Mouse (Mus musculus) stomach, embryonic 15.5 days (tissue): ENCODE results near the gene Rgs3. TPM values are rescaled to one million over a fixed set of nuclear protein-coding genes. Genes with fewer than 3 reads are reported as not detected.

Experiments
- ATAC-seq: fragments of 200-750 bp; cut with Nextera tagmentation; 2 replicates; pipeline ENCODE4 v1.8.0; 2017; ENCODE audit warnings: low read depth, moderate number of reproducible peaks, moderate TSS enrichment; ENCODE audit not compliant: insufficient read depth, low FRiP score
- H3K27ac ChIP-seq: fragments of 300-500 bp; sonication (generic); 2 replicates; pipeline ENCODE4 v1.5.1; 2015; ENCODE audit warnings: mild to moderate bottlenecking, inconsistent platforms
- H3K27me3 ChIP-seq: fragments of 300-500 bp; sonication (generic); replicated peaks from 2 replicates; pipeline ENCODE4 v1.6.1; 2015; ENCODE audit warnings: inconsistent platforms
- H3K36me3 ChIP-seq: fragments of 300-500 bp; sonication (generic); 2 replicates; pipeline ENCODE4 v1.6.1; 2015; ENCODE audit warnings: inconsistent platforms
- H3K4me1 ChIP-seq: fragments of 300-500 bp; sonication (generic); 2 replicates; pipeline ENCODE4 v1.6.1; 2015; ENCODE audit warnings: inconsistent platforms
- H3K4me2 ChIP-seq: fragments of 300-500 bp; sonication (generic); 2 replicates; pipeline ENCODE4 v1.6.1; 2015; ENCODE audit warnings: mild to moderate bottlenecking, inconsistent platforms
- H3K4me3 ChIP-seq: fragments of 300-500 bp; sonication (generic); replicated peaks from 2 replicates; pipeline ENCODE4 v1.5.1; 2015; ENCODE audit warnings: inconsistent platforms
- H3K9ac ChIP-seq: fragments of 300-500 bp; sonication (generic); 2 replicates; pipeline ENCODE4 v1.6.1; 2015; ENCODE audit warnings: inconsistent platforms
- H3K9me3 ChIP-seq: fragments of 300-500 bp; sonication (generic); 2 replicates; pipeline ENCODE4 v1.6.1; 2016; ENCODE audit warnings: inconsistent platforms
- WGBS: fragments of 180-500 bp; shearing (Covaris S2); methylation state at CpG from one replicate; pipeline ENCODE4 v1.1.7; 2015; 5-methylcytosine and 5-hydroxymethylcytosine counted together
- polyA plus RNA-seq: library from polyadenylated mRNA; unstranded; fragments of >200 nt; fragmentation: Nextera tagmentation; extraction: Ambion mirVana; gene quantifications from 2 replicates; pipeline ENCODE4 v1.2.1, GENCODE M21; 2015

Rgs3 gene
- polyA plus RNA-seq, 1 experiment from 2014 or later = 46.8 TPM

DNA sequence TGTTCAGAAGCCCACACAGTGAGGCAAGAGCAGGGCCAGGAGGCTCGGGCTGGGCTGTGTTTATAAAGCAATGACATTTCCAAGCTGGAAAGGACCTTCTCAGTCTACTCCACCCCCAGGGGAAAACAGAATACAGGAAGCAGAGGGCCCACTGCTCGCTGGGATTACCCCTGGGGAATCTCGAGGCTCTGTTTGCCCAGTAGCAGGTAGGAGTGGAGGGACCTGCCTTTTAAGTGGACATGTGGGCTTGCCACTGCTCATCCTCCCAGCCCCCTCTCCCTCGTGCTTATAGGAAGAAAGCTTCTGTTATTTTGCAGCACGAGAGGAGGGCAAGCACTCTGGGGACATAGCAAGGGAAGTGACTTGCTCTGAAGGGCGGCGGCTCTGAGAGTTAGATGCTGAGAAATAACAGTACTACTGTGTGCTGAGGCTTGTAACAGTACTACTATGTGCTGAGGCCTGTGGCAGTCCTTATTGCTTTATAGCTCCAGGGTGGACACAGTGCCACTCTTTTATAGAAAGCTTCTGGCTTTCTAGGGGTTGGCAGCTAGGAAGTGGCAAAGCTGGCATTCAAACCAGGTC is 91.6 kb downstream of the Rgs3 start:
- Histone ChIP-seq H3K9me3 (no peaks in the 10 kb centered on the region), H3K36me3 (no peaks in the 10 kb centered on the region), H3K27ac (no peak overlapping the region), H3K4me2 (no peak overlapping the region), H3K27me3 (no peaks in the 10 kb centered on the region), H3K9ac (no peak overlapping the region), H3K4me3 (no peak overlapping the region), H3K4me1 (0 out of 2 replicates have a peak, but pooled peaks cover 6% of the 10 kb centered on the region)
- 37% methylated on average over 7 of the region's 7 CpGs for WGBS
- no peak for ATAC-seq

DNA sequence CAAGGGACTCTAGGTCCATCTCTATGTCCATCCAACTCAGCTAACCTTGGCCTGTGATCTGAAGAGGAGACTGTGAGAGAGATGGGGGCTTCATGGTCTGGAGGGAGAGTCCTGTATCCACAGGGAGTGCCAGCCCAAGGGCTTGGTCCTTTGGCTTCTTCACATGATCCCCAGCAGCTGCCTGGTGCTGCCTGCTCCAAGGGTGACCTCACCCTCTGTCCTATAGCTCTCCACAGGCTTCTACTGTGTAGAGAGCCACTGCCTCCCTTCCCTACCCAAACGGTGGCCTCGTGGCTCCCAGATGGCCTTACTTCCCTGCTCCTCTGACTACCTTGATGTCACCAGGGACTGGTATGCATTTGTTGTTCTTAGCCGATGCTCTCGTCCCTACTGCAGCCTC is 92.6 kb downstream of the Rgs3 start:
- Histone ChIP-seq H3K27ac (no peak overlapping the region), H3K9me3 (no peaks in the 10 kb centered on the region), H3K4me1 (0 out of 2 replicates have a peak, but pooled peaks cover 3% of the 10 kb centered on the region), H3K9ac (no peak overlapping the region), H3K27me3 (no peaks in the 10 kb centered on the region), H3K4me2 (no peak overlapping the region), H3K36me3 (no peaks in the 10 kb centered on the region), H3K4me3 (no peak overlapping the region)
- no peak for ATAC-seq
- 51% methylated on average over 4 of the region's 4 CpGs for WGBS

DNA sequence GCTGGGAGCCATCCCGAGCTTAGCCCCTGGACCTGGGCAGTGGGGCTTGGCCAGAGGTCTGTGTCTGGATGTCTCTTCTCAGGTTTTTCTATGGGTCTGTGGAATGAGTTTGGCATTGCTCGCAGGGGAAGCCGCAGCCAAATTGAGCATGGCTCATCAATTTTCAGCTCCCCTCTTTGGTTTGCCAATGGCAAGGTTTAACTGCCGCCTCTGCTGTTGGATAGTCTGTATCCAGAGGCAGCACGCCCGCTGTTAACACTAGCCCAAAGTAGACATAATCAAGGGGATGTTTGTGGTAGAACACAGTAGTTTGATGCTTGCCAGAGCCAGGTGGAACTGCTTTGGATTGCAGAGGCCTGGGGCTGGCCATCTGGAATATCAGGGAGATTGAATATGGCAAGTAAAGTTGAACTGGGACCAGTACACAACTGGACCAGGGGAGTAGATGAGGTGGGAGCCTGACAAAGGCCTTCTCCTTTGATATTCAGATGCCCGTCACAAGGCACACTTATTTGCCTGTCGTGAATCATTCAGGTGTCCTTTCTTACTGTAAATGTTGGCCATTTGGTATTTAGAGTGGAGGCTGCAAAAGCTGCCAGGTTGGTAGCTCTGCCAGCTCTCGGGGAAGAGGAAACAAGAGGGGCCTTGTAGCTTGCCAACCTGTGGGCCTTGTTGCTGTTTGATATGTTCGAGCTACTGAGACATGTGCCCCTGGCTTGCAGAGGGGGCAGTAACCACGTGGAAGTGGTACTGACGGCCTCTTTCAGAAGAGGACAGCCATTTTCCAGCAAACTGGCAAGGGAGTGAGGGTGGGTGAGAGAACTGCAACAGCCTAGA is 93.5 kb downstream of the Rgs3 start:
- H3K27ac ChIP-seq = no peak overlapping the region
- H3K4me3 ChIP-seq = no peak overlapping the region
- 81% methylated on average over 12 of the region's 12 CpGs for WGBS
- H3K4me2 ChIP-seq = no peak overlapping the region
- no peak overlapping the region for H3K9ac ChIP-seq
- H3K4me1 ChIP-seq = 0 out of 2 replicates have a peak, but pooled peaks cover 3% of the 10 kb centered on the region
- no peaks in the 10 kb centered on the region for H3K36me3 ChIP-seq
- H3K9me3 ChIP-seq = no peaks in the 10 kb centered on the region
- no peak for ATAC-seq
- H3K27me3 ChIP-seq = no peaks in the 10 kb centered on the region

DNA sequence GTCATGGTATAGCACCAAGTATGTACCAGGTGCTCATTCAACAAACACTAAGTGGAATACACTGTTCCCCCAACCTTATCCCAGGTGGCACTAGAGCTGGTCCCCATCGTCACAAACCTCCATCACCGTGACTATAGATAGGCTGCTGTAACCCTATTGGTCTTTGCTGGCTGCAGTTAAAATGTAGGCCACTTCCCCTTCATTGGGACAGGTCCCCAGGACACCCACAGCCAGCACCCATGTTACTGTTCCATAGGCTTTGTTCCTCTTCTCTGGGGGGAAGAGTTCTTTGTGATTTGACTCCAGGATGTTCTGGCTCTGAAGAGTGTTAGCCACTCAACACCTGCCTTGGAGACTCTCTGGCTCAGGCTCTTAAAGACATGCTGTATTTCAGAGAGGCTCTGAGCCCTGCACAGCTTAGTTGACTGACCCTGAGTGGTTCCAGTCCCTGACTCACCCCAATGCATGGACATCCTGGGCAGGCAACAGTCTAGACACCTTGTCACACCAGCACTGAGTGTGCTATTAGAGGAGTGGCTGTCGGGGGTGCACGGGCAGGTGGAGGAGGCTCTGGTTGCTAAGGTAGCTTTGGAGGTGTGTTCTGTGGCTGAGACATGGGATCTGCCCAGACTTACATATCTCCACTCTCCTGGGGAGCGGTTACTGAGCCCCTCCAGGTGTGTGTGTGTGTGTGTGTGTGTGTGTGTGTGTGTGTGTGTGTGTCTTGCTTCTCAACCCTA is 94.4 kb downstream of the Rgs3 start:
- Histone ChIP-seq H3K9ac (no peak overlapping the region), H3K4me2 (no peak overlapping the region), H3K4me3 (no peak overlapping the region), H3K4me1 (0 out of 2 replicates have a peak, but pooled peaks cover 3% of the 10 kb centered on the region), H3K36me3 (no peaks in the 10 kb centered on the region), H3K27ac (no peak overlapping the region), H3K9me3 (no peaks in the 10 kb centered on the region), H3K27me3 (no peaks in the 10 kb centered on the region)
- WGBS = 75% methylated on average over 5 of the region's 5 CpGs
- peak; percentile 57 for ATAC-seq

DNA sequence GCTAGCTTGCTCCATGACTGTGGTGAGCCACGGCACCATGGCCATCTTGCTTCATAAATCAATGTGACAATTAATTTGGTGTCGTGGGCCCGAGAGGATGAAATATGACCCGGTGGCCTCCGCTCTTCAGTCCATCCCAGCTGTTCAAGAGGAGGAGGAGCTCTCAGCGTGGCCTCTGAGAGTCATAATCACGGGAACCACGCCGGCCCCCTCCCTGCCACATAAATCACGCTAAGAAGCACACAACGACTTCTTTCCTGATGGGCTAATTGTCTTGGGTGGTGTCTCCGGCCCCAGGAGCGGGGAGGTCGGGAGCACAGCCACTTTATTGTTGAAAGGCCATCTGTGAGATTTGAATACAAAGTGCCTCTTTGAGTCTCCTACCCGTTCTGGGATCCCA is 99.6 kb downstream of the Rgs3 start:
- Histone ChIP-seq H3K27ac (no peak overlapping the region), H3K9ac (no peak overlapping the region), H3K4me2 (no peak overlapping the region), H3K27me3 (no peaks in the 10 kb centered on the region), H3K4me3 (no peak overlapping the region), H3K36me3 (no peaks in the 10 kb centered on the region), H3K4me1 (peaks cover 47% of the 10 kb centered on the region), H3K9me3 (no peaks in the 10 kb centered on the region)
- no peak for ATAC-seq
- WGBS = 30% methylated on average over 15 of the region's 15 CpGs

DNA sequence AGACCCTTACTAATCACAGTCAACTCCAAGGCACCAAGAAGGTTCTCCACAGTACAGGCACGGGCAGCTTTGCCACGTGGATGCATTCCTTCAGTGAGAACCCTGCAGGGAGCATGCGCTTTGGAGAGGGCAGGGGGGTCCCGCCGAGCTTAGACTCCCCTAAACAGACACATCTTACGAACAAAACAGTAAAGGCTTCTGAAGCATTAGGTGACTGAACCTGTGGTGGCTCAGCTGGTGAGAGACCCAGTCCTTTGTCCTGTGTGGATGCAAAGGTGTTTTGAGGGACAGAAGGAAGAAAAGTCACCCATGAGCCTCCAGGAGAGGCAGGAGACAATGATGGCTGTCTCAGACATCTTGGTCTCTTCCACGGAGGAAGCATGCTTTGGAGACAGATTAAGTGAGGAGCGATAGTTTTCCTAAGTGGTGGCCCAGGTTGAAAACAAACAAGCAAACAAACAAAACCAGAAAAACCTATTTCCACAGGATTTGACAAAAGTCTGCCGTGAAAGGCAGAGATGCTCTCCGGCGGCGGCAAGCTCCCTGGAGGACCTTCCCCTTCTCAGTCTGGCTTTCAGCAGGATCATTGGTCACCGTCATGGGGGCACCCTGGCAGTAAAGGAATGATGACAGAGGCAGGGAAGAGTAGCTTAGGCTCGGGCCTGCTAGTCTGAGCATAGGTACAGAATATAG is 100.4 kb downstream of the Rgs3 start:
- Histone ChIP-seq H3K9ac (no peak overlapping the region), H3K4me2 (peak overlapping the region; percentile 19; the same call in 1 of the 2 replicates), H3K27ac (peak overlapping the region; percentile 79), H3K4me3 (no peak overlapping the region), H3K4me1 (peaks cover 48% of the 10 kb centered on the region), H3K36me3 (no peaks in the 10 kb centered on the region), H3K27me3 (no peaks in the 10 kb centered on the region), H3K9me3 (no peaks in the 10 kb centered on the region)
- WGBS = 26% methylated on average over 14 of the region's 14 CpGs
- ATAC-seq = no peak

DNA sequence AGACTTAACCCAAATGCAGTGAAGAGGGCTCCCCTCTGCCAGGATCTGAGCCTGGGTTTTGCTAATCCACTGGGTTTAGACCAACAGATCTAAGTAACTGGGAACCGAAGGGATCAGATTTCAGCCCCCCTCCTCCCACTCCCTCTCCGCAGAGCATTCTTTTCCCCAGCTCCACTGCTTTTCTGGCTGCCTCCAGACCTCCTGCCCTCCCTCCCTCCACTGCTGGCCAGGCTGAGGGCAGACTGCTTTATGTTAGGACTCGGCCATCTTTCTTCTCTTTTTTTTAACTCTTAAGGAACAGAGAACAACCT is 100.9 kb downstream of the Rgs3 start:
- Histone ChIP-seq H3K4me1 (peaks cover 48% of the 10 kb centered on the region), H3K27me3 (no peaks in the 10 kb centered on the region), H3K9ac (no peak overlapping the region), H3K4me3 (no peak overlapping the region), H3K27ac (peak overlapping the region; percentile 79), H3K4me2 (peak overlapping the region; percentile 19; the same call in 1 of the 2 replicates), H3K9me3 (no peaks in the 10 kb centered on the region), H3K36me3 (no peaks in the 10 kb centered on the region)
- peak; percentile 80 for ATAC-seq
- 8% methylated on average over 3 of the region's 3 CpGs for WGBS

DNA sequence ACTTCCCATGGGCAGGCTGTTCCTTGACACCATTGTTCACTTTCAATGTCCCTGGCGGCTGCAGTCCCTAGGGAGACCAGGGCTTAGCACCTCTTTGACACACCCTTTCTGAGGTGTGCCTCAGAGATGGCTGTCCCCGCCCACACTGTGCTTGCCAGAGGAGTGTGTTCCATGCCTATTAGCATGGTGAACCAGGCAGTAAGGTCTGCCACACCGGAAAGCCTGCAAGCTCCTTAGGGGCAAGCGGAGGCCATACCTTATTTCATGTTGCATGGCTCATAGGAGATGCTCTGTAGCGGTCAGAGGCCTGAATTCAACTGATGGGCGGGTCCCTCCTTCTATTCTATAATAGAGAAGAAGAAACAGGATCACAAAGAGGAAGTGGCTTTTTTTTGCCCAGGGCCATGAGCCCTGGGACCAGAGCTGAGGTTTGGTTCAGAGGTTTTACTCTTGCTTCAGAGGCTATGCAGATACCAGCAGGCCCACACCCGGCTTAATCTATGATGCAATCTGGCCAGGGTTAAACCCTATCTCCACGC is 101.7 kb downstream of the Rgs3 start:
- 66% methylated on average over 8 of the region's 8 CpGs for WGBS
- peaks cover 48% of the 10 kb centered on the region for H3K4me1 ChIP-seq

DNA sequence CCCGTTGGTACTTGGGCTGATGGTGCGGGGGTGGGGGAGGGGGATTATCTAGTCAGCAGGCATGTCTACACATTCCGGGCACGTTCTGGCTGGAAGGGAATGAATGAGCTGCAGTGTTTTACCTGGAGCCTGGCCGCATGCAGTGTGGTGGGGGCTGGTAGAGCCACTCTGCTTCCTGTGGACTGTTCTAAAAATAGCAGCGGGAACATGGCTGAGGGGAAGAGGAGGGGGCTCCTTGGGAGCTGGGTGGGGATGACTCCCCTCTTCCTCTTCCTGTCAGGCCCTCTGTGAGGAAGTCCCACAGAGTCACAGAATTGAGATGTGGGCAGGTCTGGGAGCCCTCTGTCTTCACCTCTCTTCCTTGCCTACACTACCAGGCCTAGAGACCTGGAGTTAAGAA is 103.7 kb downstream of the Rgs3 start:
- H3K4me3 ChIP-seq = no peak overlapping the region
- H3K27ac ChIP-seq = peak overlapping the region; percentile 80
- peaks cover 50% of the 10 kb centered on the region for H3K4me1 ChIP-seq
- no peaks in the 10 kb centered on the region for H3K27me3 ChIP-seq
- H3K9me3 ChIP-seq = no peaks in the 10 kb centered on the region
- H3K9ac ChIP-seq = no peak overlapping the region
- peak; percentile 29; the same call in 1 of the 2 replicates for ATAC-seq
- WGBS = 10% methylated on average over 6 of the region's 6 CpGs
- no peaks in the 10 kb centered on the region for H3K36me3 ChIP-seq
- H3K4me2 ChIP-seq = peak overlapping the region; percentile 33

More for the DNA sequence above, 101.7 kb downstream of the Rgs3 start:
- no peaks in the 10 kb centered on the region for H3K27me3 ChIP-seq
- H3K36me3 ChIP-seq = no peaks in the 10 kb centered on the region
- H3K4me2 ChIP-seq = no peak overlapping the region
- H3K4me3 ChIP-seq = no peak overlapping the region
- no peaks in the 10 kb centered on the region for H3K9me3 ChIP-seq
- H3K9ac ChIP-seq = no peak overlapping the region
- H3K27ac ChIP-seq = peak overlapping the region; percentile 79
- ATAC-seq = peak; percentile 67

DNA sequence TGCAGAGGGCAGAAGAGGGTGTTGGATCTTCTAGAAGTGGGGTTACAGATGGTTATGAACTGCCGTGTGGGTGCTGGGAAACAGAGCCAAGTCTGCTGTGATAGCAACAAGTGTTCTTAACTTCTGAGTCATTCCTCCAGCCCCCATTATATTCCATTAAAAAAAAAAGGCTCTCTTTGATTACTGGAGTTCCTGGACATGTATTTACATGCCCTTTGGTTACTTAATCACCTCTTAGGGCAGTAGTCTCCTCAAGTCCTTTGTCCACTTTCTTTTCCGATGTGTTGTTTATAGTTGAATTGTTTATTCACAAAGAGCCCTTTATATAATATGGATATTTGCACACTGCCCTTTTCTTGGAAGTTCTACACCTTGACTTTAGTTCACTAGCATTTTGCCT is 106.2 kb downstream of the Rgs3 start:
- peaks cover 52% of the 10 kb centered on the region for H3K4me1 ChIP-seq
- H3K9ac ChIP-seq = no peak overlapping the region
- no peaks in the 10 kb centered on the region for H3K36me3 ChIP-seq
- H3K27ac ChIP-seq = peak overlapping the region; percentile 5; the same call in 1 of the 2 replicates
- no peak overlapping the region for H3K4me2 ChIP-seq
- no peak for ATAC-seq
- no peak overlapping the region for H3K4me3 ChIP-seq
- H3K9me3 ChIP-seq = no peaks in the 10 kb centered on the region
- no peaks in the 10 kb centered on the region for H3K27me3 ChIP-seq
- WGBS = 24% methylated on average over 2 of the region's 2 CpGs

DNA sequence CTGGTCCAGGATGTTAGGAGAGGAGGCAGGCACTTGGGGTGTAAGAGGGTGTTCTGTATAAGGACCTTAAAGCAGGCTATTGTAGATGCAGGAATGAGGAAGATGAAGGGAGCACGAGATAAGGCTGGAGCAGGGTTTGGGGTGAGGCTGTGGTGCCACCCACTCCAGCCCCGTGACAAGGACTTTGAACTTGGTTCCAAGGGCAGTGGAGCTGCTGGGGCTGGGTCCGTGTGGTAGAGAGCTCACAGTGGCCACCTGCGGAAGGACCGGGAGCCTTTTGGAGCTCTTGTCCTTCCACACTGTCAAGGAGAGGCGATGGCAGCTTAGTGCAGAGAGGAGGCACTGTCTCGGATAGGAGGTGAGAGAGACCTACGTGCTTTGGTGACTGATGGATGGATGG is 109.0 kb downstream of the Rgs3 start:
- Histone ChIP-seq H3K9ac (no peak overlapping the region), H3K4me3 (no peak overlapping the region), H3K9me3 (no peaks in the 10 kb centered on the region), H3K27me3 (no peaks in the 10 kb centered on the region), H3K27ac (0 out of 2 replicates have a peak overlapping the region, but pooled peaks have one; percentile 14), H3K4me1 (peaks cover 31% of the 10 kb centered on the region), H3K4me2 (no peak overlapping the region), H3K36me3 (no peaks in the 10 kb centered on the region)
- peak; percentile 53 for ATAC-seq
- WGBS = 81% methylated on average over 8 of the region's 8 CpGs
